Mouse (Mus musculus): ENCODE measurements around the gene Stat5b. TPM values are rescaled to one million over a fixed set of nuclear protein-coding genes. Genes with fewer than 3 reads are reported as not detected.
A peak's percentile ranks its signal among the peaks of the same experiment; 100 is the strongest.

Stat5b gene
- total RNA-seq, 2 experiments from 2014 or later = 22.3 to 23.1 TPM

- no peak for DNase-seq (ENCODE audit: low spot score in 2 of 2)
- intact Hi-C loops (cut with DNase I) = no loop called here
Measured at GRCm38 (mm10) chr11:100870968-100871350, 20.4 kb upstream of the Stat5b start.

- DNase-seq (ENCODE audit: low spot score in 2 of 2) = peak; percentile 22 to 35
- intact Hi-C loops (cut with DNase I) = no loop called here
Measured at GRCm38 (mm10) chr11:100870256-100870967, 19.9 kb upstream of the Stat5b start.

GRCm38 (mm10) chr11:100865618-100866017, 15.1 kb upstream of the Stat5b start:
- no peak for DNase-seq (ENCODE audit: low spot score in 2 of 2)
- intact Hi-C loops (cut with DNase I) = no loop called here

DNA sequence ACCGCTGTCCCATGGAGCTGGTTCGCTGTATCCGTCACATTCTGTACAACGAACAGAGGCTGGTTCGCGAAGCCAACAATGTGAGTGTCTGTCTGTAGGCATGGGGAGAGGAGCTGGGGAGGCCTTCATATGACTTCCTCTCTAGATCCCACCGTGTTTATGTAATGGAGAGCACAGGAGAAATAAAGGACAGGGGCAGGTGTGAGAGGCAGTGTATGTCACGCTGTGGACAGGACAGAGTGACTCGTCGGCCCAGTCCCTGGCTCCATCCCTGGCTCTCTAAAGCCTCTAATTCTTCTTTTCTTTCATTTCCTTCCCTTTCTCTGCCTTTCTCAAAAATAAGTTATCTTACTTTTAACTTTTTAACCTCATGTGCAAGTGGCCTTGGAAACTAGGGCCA, 12.6 kb upstream of the Stat5b start:
- DNase-seq (ENCODE audit: low spot score in 2 of 2) = no peak
- intact Hi-C loops (cut with DNase I) = no loop called here

GRCm38 (mm10) chr11:100861836-100862235, 11.3 kb upstream of the Stat5b start:
- DNase-seq (ENCODE audit: low spot score in 2 of 2) = no peak
- intact Hi-C loops (cut with DNase I) = no loop called here

GRCm38 (mm10) chr11:100861335-100861734, 10.8 kb upstream of the Stat5b start:
- DNase-seq (ENCODE audit: low spot score in 2 of 2) = no peak
- intact Hi-C loops (cut with DNase I) = no loop called here

- intact Hi-C loops (cut with DNase I) = no loop called here
- peak; percentile 17 to 43 for DNase-seq (ENCODE audit: low spot score in 2 of 2)
Measured at GRCm38 (mm10) chr11:100860198-100861048, 9.9 kb upstream of the Stat5b start.

DNA sequence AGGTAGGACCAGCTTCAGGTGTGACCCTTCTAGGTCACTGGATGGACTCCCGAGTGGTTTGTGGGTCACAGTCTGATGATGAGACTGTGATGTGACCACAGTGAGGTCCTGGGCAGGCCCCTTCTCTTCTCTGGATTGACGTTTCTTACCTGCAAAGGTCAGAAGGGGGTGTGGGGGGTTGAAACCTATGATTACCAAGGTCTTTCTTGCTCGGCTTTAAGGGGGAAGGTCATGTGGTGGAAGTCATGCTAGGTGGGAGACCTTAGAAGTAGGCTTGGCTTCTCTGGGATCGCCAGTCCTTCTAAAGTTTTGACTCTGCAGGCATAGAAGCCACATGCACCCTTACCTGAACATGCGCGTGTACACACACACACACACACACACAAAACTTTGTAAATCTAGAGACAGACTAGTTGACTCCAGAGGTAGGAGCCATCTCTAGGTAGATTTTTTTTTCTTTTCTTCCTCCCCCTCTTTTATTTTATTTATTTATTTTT, 9.1 kb upstream of the Stat5b start:
- DNase-seq (ENCODE audit: low spot score in 2 of 2) = no peak
- intact Hi-C loops (cut with DNase I) = no loop called here

DNA sequence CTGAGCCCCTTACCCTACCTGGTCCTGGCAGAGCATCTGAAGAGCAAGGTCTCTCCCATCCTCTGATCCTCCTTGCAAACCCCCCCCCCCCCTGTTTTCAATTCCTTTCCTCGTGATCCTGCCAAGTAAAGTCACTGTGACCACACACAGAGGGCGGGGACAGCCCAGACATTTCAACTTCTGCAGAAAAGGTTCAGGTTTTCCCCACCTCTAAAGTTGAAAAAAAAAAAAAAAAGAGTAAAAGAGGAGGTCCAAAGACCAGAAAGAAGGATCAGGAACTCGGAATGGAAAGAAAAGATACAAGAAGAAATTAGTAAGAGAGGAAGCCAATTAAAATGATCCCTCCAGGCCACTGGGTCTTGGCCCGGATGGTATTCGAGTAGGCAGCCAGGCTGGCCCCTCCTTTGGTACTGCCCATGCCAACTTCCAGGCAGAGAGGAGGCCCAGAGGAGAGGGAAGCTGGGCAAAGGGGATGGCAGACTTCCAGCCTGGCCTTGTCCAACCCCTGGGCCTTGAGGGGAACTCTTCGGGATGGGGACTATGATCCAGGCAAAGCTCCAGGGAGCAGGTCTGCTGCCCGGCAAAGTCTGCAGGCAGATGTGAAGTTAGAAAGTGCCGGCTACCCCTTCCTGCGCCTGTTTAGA, 8.5 kb upstream of the Stat5b start, which contains the start of gene Stat5a:
Gene Stat5a, plus strand, starts transcription at position 417 of the 644 bp plus-strand sequence.
- peak; percentile 26 to 34 for DNase-seq (ENCODE audit: low spot score in 2 of 2)
- intact Hi-C loops (cut with DNase I) = no loop called here

GRCm38 (mm10) chr11:100857960-100858359, 7.4 kb upstream of the Stat5b start:
- intact Hi-C loops (cut with DNase I) = no loop called here
- no peak for DNase-seq (ENCODE audit: low spot score in 2 of 2)

GRCm38 (mm10) chr11:100855178-100855577, 4.7 kb upstream of the Stat5b start:
- intact Hi-C loops (cut with DNase I) = no loop called here

GRCm38 (mm10) chr11:100854268-100854667, 3.7 kb upstream of the Stat5b start:
- intact Hi-C loops (cut with DNase I) = no loop called here

More at GRCm38 (mm10) chr11:100855178-100855577, 4.7 kb upstream of the Stat5b start:
- no peak for DNase-seq (ENCODE audit: low spot score in 2 of 2)

DNA sequence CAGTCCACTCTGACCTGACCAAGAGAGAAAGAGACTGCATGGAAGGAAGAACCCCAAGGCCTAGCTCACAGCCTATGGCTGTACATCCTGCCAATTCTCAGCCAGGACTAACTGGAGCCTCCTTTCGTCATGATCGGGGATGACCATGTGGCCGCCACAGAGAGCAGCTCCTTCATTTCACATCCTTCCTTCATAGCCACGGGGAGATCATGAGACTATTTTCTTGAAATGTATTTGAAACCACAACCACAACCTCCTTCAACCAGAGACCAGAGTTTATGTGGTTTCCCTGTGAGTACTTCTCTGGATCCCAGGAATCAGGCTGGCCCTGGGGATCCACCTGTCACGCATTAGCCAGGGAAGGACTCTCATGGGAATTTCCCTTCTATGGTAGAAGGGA, 2.5 kb upstream of the Stat5b start:
- intact Hi-C loops (cut with DNase I) = no loop called here
- DNase-seq (ENCODE audit: low spot score in 2 of 2) = no peak

More at GRCm38 (mm10) chr11:100854268-100854667, 3.7 kb upstream of the Stat5b start:
- no peak for DNase-seq (ENCODE audit: low spot score in 2 of 2)

GRCm38 (mm10) chr11:100852088-100852487, 1.6 kb upstream of the Stat5b start:
- intact Hi-C loops (cut with DNase I) = no loop called here
- DNase-seq (ENCODE audit: low spot score in 2 of 2) = no peak

DNA sequence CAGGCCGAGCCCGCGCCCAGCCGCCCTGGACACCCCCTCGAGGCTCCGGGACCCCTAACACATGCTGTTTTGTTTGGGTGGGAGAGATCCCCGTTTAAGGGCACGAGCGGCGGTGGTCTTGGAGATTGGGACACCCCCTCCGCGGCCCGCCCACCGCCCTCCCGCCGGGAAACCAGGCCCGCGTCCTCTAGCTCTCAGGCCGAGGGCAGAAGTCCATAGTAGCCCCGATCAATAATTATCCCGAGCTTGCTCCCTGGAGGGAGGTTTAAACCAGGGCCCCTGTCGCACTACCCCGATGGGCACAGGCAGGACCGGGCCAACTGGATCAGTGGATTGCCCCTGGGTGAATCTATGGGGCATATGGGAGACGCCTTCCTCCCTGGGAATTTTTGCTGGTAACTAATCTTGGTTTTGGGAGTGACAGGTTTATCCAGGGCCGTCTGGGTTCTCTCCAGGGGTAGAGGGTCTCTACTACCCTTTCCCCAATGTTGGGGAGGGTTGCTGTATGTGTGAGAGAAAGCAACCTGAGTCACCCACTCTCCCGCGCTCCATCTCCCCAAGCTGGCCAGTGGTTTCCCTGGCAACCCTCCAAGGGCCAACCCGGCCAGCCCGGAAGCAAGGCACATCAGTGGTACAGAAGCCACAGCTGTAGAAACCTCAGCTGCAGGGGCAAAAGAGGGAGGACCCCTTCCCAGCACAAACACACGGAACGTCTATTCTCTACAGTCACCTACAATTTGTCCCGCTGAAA, 429 bp upstream of the Stat5b start:
- DNase-seq (ENCODE audit: low spot score in 2 of 2) = peak; percentile 23 to 39
- intact Hi-C loops (cut with DNase I) = no loop called here

GRCm38 (mm10) chr11:100849456-100850037, 977 bp downstream of the Stat5b start:
- intact Hi-C loops (cut with DNase I) = no loop called here
- DNase-seq (ENCODE audit: low spot score in 2 of 2) = no peak

- DNase-seq (ENCODE audit: low spot score in 2 of 2) = no peak
- intact Hi-C loops (cut with DNase I) = no loop called here
Measured at GRCm38 (mm10) chr11:100848789-100849379, 1.6 kb downstream of the Stat5b start.

DNA sequence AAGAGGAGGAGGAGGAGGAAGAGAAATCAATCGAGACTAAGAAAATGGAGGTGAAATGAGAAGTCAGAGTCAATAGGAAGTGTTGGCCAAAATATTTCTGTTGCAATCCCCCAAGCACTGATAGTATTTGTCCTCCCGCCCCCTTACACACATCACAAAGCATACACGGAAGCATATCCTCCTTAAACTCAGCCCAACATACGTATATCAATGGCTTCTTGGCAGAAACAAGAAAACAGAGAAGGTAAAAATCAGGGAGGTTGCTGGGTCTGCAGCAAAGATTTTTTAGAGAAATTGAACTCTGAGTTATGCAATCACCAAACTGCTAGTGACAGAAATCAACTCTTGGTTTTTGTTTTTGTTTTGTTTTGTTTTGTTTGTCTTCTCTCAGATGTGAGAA, 2.4 kb downstream of the Stat5b start:
- intact Hi-C loops (cut with DNase I) = no loop called here
- no peak for DNase-seq (ENCODE audit: low spot score in 2 of 2)

DNA sequence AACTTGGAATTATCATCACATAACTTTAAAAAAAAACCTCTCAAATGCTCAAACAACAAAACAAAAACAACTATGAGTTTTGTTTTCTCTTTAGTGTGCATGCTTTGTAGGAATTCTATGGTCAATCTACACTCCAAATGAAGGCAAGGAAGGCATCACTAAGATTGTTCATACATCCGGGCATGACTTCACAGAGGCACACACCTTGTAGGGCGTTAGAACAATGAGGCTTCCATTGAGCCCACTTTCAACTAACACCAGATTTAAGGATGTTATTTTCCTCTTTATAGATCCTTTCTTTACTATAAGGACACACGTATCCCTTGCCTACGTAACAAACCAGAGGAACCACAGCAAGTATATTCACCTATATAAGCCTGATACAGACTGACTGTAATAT, 3.0 kb downstream of the Stat5b start:
- DNase-seq (ENCODE audit: low spot score in 2 of 2) = no peak
- intact Hi-C loops (cut with DNase I) = no loop called here
